Mouse (Mus musculus) myocyte (in vitro differentiated cells): ENCODE data around the gene Ppt2. TPM values are rescaled to one million over a fixed set of nuclear protein-coding genes. Genes with fewer than 3 reads are reported as not detected.

Experiments used
- H3K27me3 ChIP-seq: one replicate; pipeline ENCODE4 v1.6.1; 2011; ENCODE audit not compliant: control insufficient read depth, insufficient read depth, insufficient read length
- H3K36me3 ChIP-seq: one replicate; pipeline ENCODE4 v1.6.1; 2011; ENCODE audit not compliant: control insufficient read depth, insufficient read depth
- H3K4me2 ChIP-seq: one replicate; pipeline ENCODE4 v1.6.1; 2011; ENCODE audit warnings: low read depth, control low read depth
- H3K4me3 ChIP-seq: one replicate; pipeline ENCODE4 v1.5.1; 2011; ENCODE audit warnings: mild to moderate bottlenecking, control low read depth, moderate library complexity
- H3K79me2 ChIP-seq: one replicate; pipeline ENCODE4 v1.6.1; 2011; ENCODE audit not compliant: control insufficient read depth, insufficient read depth
- H3ac ChIP-seq: one replicate; pipeline ENCODE4 v1.6.1; 2011; ENCODE audit not compliant: control insufficient read depth, insufficient read length
- CEBPB ChIP-seq: IDR thresholded peaks from 2 replicates; pipeline ENCODE4 v1.6.1; 2011; ENCODE audit warnings: mild to moderate bottlenecking, moderate library complexity; ENCODE audit not compliant: poor library complexity, insufficient read depth, severe bottlenecking
- E2F4 ChIP-seq: IDR thresholded peaks from one replicate; pipeline ENCODE4 v1.6.1; 2011; ENCODE audit warnings: mild to moderate bottlenecking, control low read depth, moderate library complexity; ENCODE audit not compliant: insufficient read depth
- MAX ChIP-seq: IDR thresholded peaks from one replicate; pipeline ENCODE4 v1.6.1; 2011; ENCODE audit warnings: low read depth, mild to moderate bottlenecking, control low read depth
- MYOD1 ChIP-seq, 3 experiments: IDR thresholded peaks; one replicate each; pipeline ENCODE4 v1.6.1; 2011; ENCODE audit warnings: control low read depth in 2 of 3, low read depth in 2 of 3, mild to moderate bottlenecking in 2 of 3, moderate library complexity in 1 of 3; ENCODE audit not compliant: insufficient read length in 2 of 3, control insufficient read depth in 1 of 3
- MYOG ChIP-seq, 3 experiments: IDR thresholded peaks; one replicate each; pipeline ENCODE4 v1.6.1; 2011; ENCODE audit warnings: control low read depth in 2 of 3, low read depth in 2 of 3, mild to moderate bottlenecking in 2 of 3; ENCODE audit not compliant: insufficient read length in 2 of 3, control insufficient read depth in 1 of 3, insufficient read depth in 1 of 3
- POLR2A ChIP-seq: IDR thresholded peaks from one replicate; pipeline ENCODE4 v1.6.1; 2011; ENCODE audit warnings: low read depth, mild to moderate bottlenecking, control low read depth, moderate library complexity; ENCODE audit not compliant: insufficient read length
- POLR2AphosphoS2 ChIP-seq: IDR thresholded peaks from one replicate; pipeline ENCODE4 v1.6.1; 2011; ENCODE audit warnings: low read depth, control low read depth; ENCODE audit not compliant: insufficient read length
- REST ChIP-seq: IDR thresholded peaks from one replicate; pipeline ENCODE4 v1.6.1; 2011; ENCODE audit warnings: mild to moderate bottlenecking, control low read depth, moderate library complexity; ENCODE audit not compliant: insufficient read depth, insufficient read length
- SRF ChIP-seq: IDR thresholded peaks from one replicate; pipeline ENCODE4 v1.6.1; 2011; ENCODE audit warnings: low read depth; ENCODE audit not compliant: control insufficient read depth, insufficient read length
- TCF12 ChIP-seq: IDR thresholded peaks from one replicate; pipeline ENCODE4 v1.6.1; 2011; ENCODE audit warnings: mild to moderate bottlenecking, control low read depth; ENCODE audit not compliant: poor library complexity, insufficient read depth, severe bottlenecking
- TCF3 ChIP-seq: IDR thresholded peaks from one replicate; pipeline ENCODE4 v1.6.1; 2011; ENCODE audit warnings: low read depth, control low read depth; ENCODE audit not compliant: insufficient read length
- USF1 ChIP-seq: IDR thresholded peaks from one replicate; pipeline ENCODE4 v1.6.1; 2011; ENCODE audit warnings: low read depth, mild to moderate bottlenecking, control low read depth, moderate library complexity
- polyA plus RNA-seq: library from polyadenylated mRNA; unstranded; fragments of >200 nt; fragmentation: generic; extraction: Trizol; gene quantifications from one replicate; pipeline ENCODE4 v1.2.1, GENCODE M21; 2012; ENCODE audit warnings: missing spikeins

Ppt2 gene
- polyA plus RNA-seq, 1 experiment = 21.9 TPM

- H3K4me3 ChIP-seq = no peak overlapping the region
- no peak overlapping the region for H3ac ChIP-seq
- no peak overlapping the region for H3K4me2 ChIP-seq
- no peaks in the 10 kb centered on the region for H3K79me2 ChIP-seq
- no peak for TF ChIP-seq MYOD1 (IDR thresholded peaks at IDR 0.05; ENCODE audit: control insufficient read depth in 1 of 3, insufficient read length in 2 of 3, low read depth in 2 of 3)
- no peak for TF ChIP-seq E2F4
- no peak for TF ChIP-seq MAX
- no peak for TF ChIP-seq REST
- no peak for TF ChIP-seq MYOG (IDR thresholded peaks at IDR 0.05; ENCODE audit: control insufficient read depth in 1 of 3, insufficient read depth in 1 of 3, insufficient read length in 2 of 3, low read depth in 2 of 3)
- no peak for TF ChIP-seq SRF
- no peak for TF ChIP-seq POLR2A
- TF ChIP-seq CEBPB = no peak
- H3K36me3 ChIP-seq = no peaks in the 10 kb centered on the region
- peaks cover 57% of the 10 kb centered on the region for H3K27me3 ChIP-seq
These were observed 36.2 kb upstream of the Ppt2 start for GRCm38 (mm10) chr17:34664472-34664871.

- no peak for TF ChIP-seq MYOG (IDR thresholded peaks at IDR 0.05; ENCODE audit: control insufficient read depth in 1 of 3, insufficient read depth in 1 of 3, insufficient read length in 2 of 3, low read depth in 2 of 3)
- no peak for TF ChIP-seq MYOD1 (IDR thresholded peaks at IDR 0.05; ENCODE audit: control insufficient read depth in 1 of 3, insufficient read length in 2 of 3, low read depth in 2 of 3)
- no peak for TF ChIP-seq MAX
- no peak for TF ChIP-seq TCF3
- no peak for TF ChIP-seq SRF
- no peak for TF ChIP-seq REST
- TF ChIP-seq TCF12 = no peak
- no peak for TF ChIP-seq CEBPB
- no peak for TF ChIP-seq USF1
- TF ChIP-seq POLR2AphosphoS2 = no peak
- no peak for TF ChIP-seq E2F4
- no peak for TF ChIP-seq POLR2A
- H3K27me3 ChIP-seq = peaks cover 64% of the 10 kb centered on the region
- H3K4me3 ChIP-seq = no peak overlapping the region
- H3ac ChIP-seq = no peak overlapping the region
- H3K79me2 ChIP-seq = no peaks in the 10 kb centered on the region
- no peak overlapping the region for H3K4me2 ChIP-seq
- H3K36me3 ChIP-seq = no peaks in the 10 kb centered on the region
These were observed 35.2 kb upstream of the Ppt2 start for GRCm38 (mm10) chr17:34663558-34663957.

- Histone ChIP-seq H3K36me3 (no peaks in the 10 kb centered on the region), H3K79me2 (no peaks in the 10 kb centered on the region), H3K4me2 (no peak overlapping the region), H3K27me3 (peaks cover 62% of the 10 kb centered on the region), H3K4me3 (no peak overlapping the region), H3ac (no peak overlapping the region)
- TF ChIP-seq SRF = no peak
- no peak for TF ChIP-seq CEBPB
- TF ChIP-seq USF1 = no peak
- no peak for TF ChIP-seq REST
- no peak for TF ChIP-seq MAX
- TF ChIP-seq MYOD1 (IDR thresholded peaks at IDR 0.05; ENCODE audit: control insufficient read depth in 1 of 3, insufficient read length in 2 of 3, low read depth in 2 of 3) = no peak
- TF ChIP-seq POLR2AphosphoS2 = no peak
- TF ChIP-seq TCF3 = no peak
- TF ChIP-seq TCF12 = no peak
- TF ChIP-seq MYOG (IDR thresholded peaks at IDR 0.05; ENCODE audit: control insufficient read depth in 1 of 3, insufficient read depth in 1 of 3, insufficient read length in 2 of 3, low read depth in 2 of 3) = no peak
- TF ChIP-seq E2F4 = no peak
- TF ChIP-seq POLR2A = no peak
These were observed 34.7 kb upstream of the Ppt2 start for GRCm38 (mm10) chr17:34662978-34663377.

GRCm38 (mm10) chr17:34662468-34662867, 34.2 kb upstream of the Ppt2 start:
- no peak overlapping the region for H3K4me2 ChIP-seq
- no peak for TF ChIP-seq TCF12
- no peak for TF ChIP-seq MYOD1 (IDR thresholded peaks at IDR 0.05; ENCODE audit: control insufficient read depth in 1 of 3, insufficient read length in 2 of 3, low read depth in 2 of 3)
- no peak for TF ChIP-seq E2F4
- no peak for TF ChIP-seq MYOG (IDR thresholded peaks at IDR 0.05; ENCODE audit: control insufficient read depth in 1 of 3, insufficient read depth in 1 of 3, insufficient read length in 2 of 3, low read depth in 2 of 3)
- TF ChIP-seq MAX = no peak
- TF ChIP-seq TCF3 = no peak
- no peak for TF ChIP-seq SRF
- TF ChIP-seq REST = no peak
- TF ChIP-seq USF1 = no peak
- no peak for TF ChIP-seq POLR2A
- no peak for TF ChIP-seq CEBPB
- no peak for TF ChIP-seq POLR2AphosphoS2
- no peak overlapping the region for H3K4me3 ChIP-seq
- no peak overlapping the region for H3ac ChIP-seq
- no peaks in the 10 kb centered on the region for H3K79me2 ChIP-seq
- H3K36me3 ChIP-seq = no peaks in the 10 kb centered on the region
- H3K27me3 ChIP-seq = peaks cover 59% of the 10 kb centered on the region

GRCm38 (mm10) chr17:34661121-34661591, 32.8 kb upstream of the Ppt2 start:
- no peak for TF ChIP-seq MYOG (IDR thresholded peaks at IDR 0.05; ENCODE audit: control insufficient read depth in 1 of 3, insufficient read depth in 1 of 3, insufficient read length in 2 of 3, low read depth in 2 of 3)
- no peak for TF ChIP-seq E2F4
- Histone ChIP-seq H3K36me3 (no peaks in the 10 kb centered on the region), H3K27me3 (peaks cover 59% of the 10 kb centered on the region), H3K79me2 (no peaks in the 10 kb centered on the region), H3K4me3 (no peak overlapping the region), H3K4me2 (no peak overlapping the region), H3ac (no peak overlapping the region)
